Mouse (Mus musculus): Measurements from ENCODE around the gene Epx. TPM values are rescaled to one million over a fixed set of nuclear protein-coding genes. Genes with fewer than 3 reads are reported as not detected.

Gene Epx
- polyA plus RNA-seq, 1 experiment from 2014 or later, result 0.07 TPM

DNA sequence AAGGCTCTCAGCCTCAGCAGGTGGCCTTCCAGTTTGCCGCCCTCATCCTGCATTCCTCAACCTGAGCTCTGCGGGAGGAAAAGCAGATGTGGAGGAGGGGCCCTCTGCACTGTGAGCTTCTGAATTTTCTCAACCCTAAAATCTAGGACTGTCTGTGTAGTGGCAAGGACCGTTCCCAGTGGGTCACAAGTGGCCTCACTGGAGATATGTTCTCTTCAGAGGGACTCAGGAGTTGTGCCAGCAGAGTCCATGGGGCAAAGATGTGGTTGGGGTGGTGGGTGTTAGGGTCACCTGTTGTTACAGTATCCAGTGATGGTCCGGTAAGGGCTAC is 57.9 kb downstream of the Epx start:
- Histone ChIP-seq H3K36me3 (ENCODE audit: control insufficient read depth, insufficient read depth, low read length) (no peaks in the 10 kb centered on the region), H3K27ac (ENCODE audit: low read depth, low read length) (no peak overlapping the region), H3K9me3 (ENCODE audit: control insufficient read depth, low read length) (no peaks in the 10 kb centered on the region), H3K4me2 (ENCODE audit: low read depth, low read length, severe bottlenecking) (peak overlapping the region; percentile 79), H3K4me3 (ENCODE audit: low read depth, low read length) (peak overlapping the region; percentile 36), H3K4me1 (replicated peaks; ENCODE audit: control insufficient read depth, insufficient read depth, low read length) (peaks cover 3% of the 10 kb centered on the region; the same call in 1 of the 2 replicates), H3K27me3 (ENCODE audit: control insufficient read depth, insufficient read depth, low read length) (no peaks in the 10 kb centered on the region; the same call in 1 of the 2 replicates), H3K9ac (ENCODE audit: low read length) (peak overlapping the region; percentile 52; the same call in 1 of the 2 replicates)
- 35% methylated on average over 4 of the region's 4 CpGs for WGBS
- DNase-seq (ENCODE audit: low spot score) (no peak), ATAC-seq (replicated peaks; ENCODE audit: low FRiP score) (no peak)

DNA sequence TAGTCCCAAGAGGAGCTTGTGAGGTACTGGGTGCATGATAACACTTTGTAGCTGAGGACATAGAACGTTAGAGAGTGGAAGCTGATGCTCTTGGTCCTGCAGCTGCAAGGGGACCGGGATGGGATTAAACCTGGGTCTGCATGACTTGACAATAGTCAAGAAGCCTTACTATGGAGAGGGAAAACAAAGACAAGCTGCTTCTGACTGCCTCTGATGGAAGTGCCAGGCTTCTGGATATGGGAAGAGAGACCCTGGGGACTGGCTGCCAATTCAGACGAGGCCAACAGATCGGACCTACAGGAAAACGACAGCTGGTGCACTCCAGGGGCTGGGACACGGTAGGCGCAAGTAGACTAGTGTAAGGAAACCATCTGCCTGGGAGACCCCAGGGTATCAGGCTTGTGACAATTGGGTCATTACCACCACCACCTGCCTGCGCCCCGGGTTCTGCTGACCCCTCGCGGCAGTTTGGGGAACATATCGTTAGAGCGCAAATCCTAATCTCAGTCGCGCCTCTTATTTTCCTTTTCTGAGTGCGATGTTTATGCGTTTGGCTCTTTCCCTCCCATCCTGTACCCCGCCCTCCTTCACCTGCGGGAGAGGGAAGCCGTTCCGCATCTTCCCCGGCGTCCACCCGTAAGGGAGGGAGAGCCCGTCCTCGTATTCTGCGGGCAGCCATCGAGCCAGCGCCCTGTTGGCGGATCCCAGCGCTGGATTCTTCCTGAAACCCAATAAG is 58.5 kb downstream of the Epx start:
- DNase-seq (ENCODE audit: low spot score) (peak; percentile 81), ATAC-seq (replicated peaks; ENCODE audit: low FRiP score) (peak; percentile 74)
- Histone ChIP-seq H3K4me1 (replicated peaks; ENCODE audit: control insufficient read depth, insufficient read depth, low read length) (peaks cover 3% of the 10 kb centered on the region; the same call in 1 of the 2 replicates), H3K4me2 (ENCODE audit: low read depth, low read length, severe bottlenecking) (peak overlapping the region; percentile 79), H3K4me3 (ENCODE audit: low read depth, low read length) (peak overlapping the region; percentile 36), H3K36me3 (ENCODE audit: control insufficient read depth, insufficient read depth, low read length) (no peaks in the 10 kb centered on the region), H3K27me3 (ENCODE audit: control insufficient read depth, insufficient read depth, low read length) (no peaks in the 10 kb centered on the region; the same call in 1 of the 2 replicates), H3K9me3 (ENCODE audit: control insufficient read depth, low read length) (no peaks in the 10 kb centered on the region), H3K27ac (ENCODE audit: low read depth, low read length) (0 out of 2 replicates have a peak overlapping the region, but pooled peaks have one; percentile 25), H3K9ac (ENCODE audit: low read length) (peak overlapping the region; percentile 52; the same call in 1 of the 2 replicates)
- 2% methylated on average over 31 of the region's 31 CpGs for WGBS

GRCm38 (mm10) chr11:87814831-87815230 is 60.5 kb downstream of the Epx start:
- Histone ChIP-seq H3K4me3 (ENCODE audit: low read depth, low read length) (no peak overlapping the region), H3K36me3 (ENCODE audit: control insufficient read depth, insufficient read depth, low read length) (no peaks in the 10 kb centered on the region), H3K9me3 (ENCODE audit: control insufficient read depth, low read length) (no peaks in the 10 kb centered on the region), H3K27ac (ENCODE audit: low read depth, low read length) (no peak overlapping the region), H3K27me3 (ENCODE audit: control insufficient read depth, insufficient read depth, low read length) (no peaks in the 10 kb centered on the region; the same call in 1 of the 2 replicates), H3K4me1 (replicated peaks; ENCODE audit: control insufficient read depth, insufficient read depth, low read length) (peaks cover 3% of the 10 kb centered on the region; the same call in 1 of the 2 replicates), H3K9ac (ENCODE audit: low read length) (no peak overlapping the region), H3K4me2 (ENCODE audit: low read depth, low read length, severe bottlenecking) (no peak overlapping the region)
- WGBS, result 76% methylated on average over 8 of the region's 8 CpGs
- ATAC-seq (replicated peaks; ENCODE audit: low FRiP score), result no peak
- no peak for DNase-seq (ENCODE audit: low spot score)

Other genes with a start within 250 kb of the Epx start
- 1.5 and 1.9 TPM in 2 replicates for gene Rnf43, start 212.8 kb downstream of the Epx start, polyA plus RNA-seq (2014; fragmentation: Nextera tagmentation; extraction: Ambion mirVana)
- gene Supt4a, start 138.0 kb downstream of the Epx start, polyA plus RNA-seq (2014; fragmentation: Nextera tagmentation; extraction: Ambion mirVana), result 132 and 133 TPM in 2 replicates
- gene Tspoap1, start 115.0 kb downstream of the Epx start, polyA plus RNA-seq (2014; fragmentation: Nextera tagmentation; extraction: Ambion mirVana), result 18.8 and 19.9 TPM in 2 replicates
- gene Mpo, start 82.0 kb downstream of the Epx start, polyA plus RNA-seq (2014; fragmentation: Nextera tagmentation; extraction: Ambion mirVana), result 3.6 and 3.9 TPM in 2 replicates
- gene Lpo, start 47.2 kb downstream of the Epx start, polyA plus RNA-seq (2014; fragmentation: Nextera tagmentation; extraction: Ambion mirVana), result 0.28 and 1.0 TPM in 2 replicates
- gene Mks1, start 22.3 kb downstream of the Epx start, polyA plus RNA-seq (2014; fragmentation: Nextera tagmentation; extraction: Ambion mirVana), result 15.6 and 17.2 TPM in 2 replicates
- not detected in 2 replicates for gene Olfr462, start 16.7 kb upstream of the Epx start, polyA plus RNA-seq (2014; fragmentation: Nextera tagmentation; extraction: Ambion mirVana)
- not detected in 2 replicates for gene Olfr463, start 21.9 kb upstream of the Epx start, polyA plus RNA-seq (2014; fragmentation: Nextera tagmentation; extraction: Ambion mirVana)
- not detected in 2 replicates for gene Olfr464, start 45.4 kb upstream of the Epx start, polyA plus RNA-seq (2014; fragmentation: Nextera tagmentation; extraction: Ambion mirVana)
- 19.1 and 21.3 TPM in 2 replicates for gene Dynll2, start 112.0 kb upstream of the Epx start, polyA plus RNA-seq (2014; fragmentation: Nextera tagmentation; extraction: Ambion mirVana)
- 559 and 563 TPM in 2 replicates for gene Srsf1, start 171.8 kb upstream of the Epx start, polyA plus RNA-seq (2014; fragmentation: Nextera tagmentation; extraction: Ambion mirVana)
- gene Vezf1, start 192.7 kb upstream of the Epx start, polyA plus RNA-seq (2014; fragmentation: Nextera tagmentation; extraction: Ambion mirVana), result 84.8 and 87.7 TPM in 2 replicates
- 26.2 and 29.0 TPM in 2 replicates for gene Cuedc1, start 222.5 kb upstream of the Epx start, polyA plus RNA-seq (2014; fragmentation: Nextera tagmentation; extraction: Ambion mirVana)

All from forebrain, embryonic 11.5 days (tissue).